Mouse (Mus musculus): ENCODE results near the gene Fbxw4. TPM values are rescaled to one million over a fixed set of nuclear protein-coding genes. Genes with fewer than 3 reads are reported as not detected.

The Fbxw4 gene
- polyA plus RNA-seq, 1 experiment, result 15.5 TPM

DNA sequence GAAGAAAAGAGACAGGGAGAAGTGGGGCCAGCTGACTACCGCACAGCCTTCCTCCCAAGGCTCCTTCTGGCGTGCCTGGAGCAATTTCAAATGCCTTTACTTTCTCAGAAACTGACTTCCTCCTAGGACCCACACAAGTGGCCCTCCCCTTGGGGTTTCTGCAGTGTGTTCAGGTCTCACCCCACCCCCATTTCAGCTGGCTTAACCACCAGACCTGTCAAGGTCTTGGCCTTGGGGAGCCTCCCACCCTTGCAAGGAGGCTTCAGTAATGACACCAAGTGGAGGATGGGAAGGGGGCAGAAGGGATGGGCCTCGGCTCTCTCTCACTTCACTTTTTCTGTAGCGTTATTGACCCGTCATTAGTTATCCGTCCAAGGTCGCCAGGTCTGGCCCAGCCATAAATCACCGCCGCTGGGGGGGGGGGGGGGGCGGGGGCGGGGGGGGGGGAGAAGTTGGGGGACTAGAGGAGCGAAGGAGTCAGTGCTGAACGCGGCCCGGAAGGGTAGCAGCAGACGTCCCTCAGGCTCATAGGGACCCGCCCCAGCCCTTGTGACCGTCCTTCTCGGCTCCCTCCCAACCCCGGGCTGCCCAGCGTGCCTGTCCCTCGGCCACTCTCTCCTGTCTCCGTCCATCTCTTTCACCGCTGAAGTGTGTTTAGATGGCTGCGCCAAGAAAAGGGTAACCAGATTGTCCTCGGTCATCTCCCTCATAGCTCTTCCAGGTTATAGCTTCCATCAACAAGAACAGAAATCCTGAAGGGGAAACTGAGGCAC, 115.8 kb downstream of the Fbxw4 start:
- Histone ChIP-seq H3K36me3 (ENCODE audit: control insufficient read depth, insufficient read depth, low read length, poor library complexity, severe bottlenecking) (no peaks in the 10 kb centered on the region), H3K27me3 (ENCODE audit: control insufficient read depth, insufficient read depth, low read length, poor library complexity, severe bottlenecking) (no peaks in the 10 kb centered on the region), H3K4me1 (ENCODE audit: control insufficient read depth, insufficient read depth, low read length) (peaks cover 2% of the 10 kb centered on the region), H3K4me3 (ENCODE audit: low read depth, low read length) (peak overlapping the region; percentile 48), H3K9me3 (replicated peaks; ENCODE audit: control insufficient read depth, insufficient read depth, low read length, poor library complexity, severe bottlenecking) (no peaks in the 10 kb centered on the region), H3K9ac (ENCODE audit: low read depth, poor library complexity, severe bottlenecking) (no peak overlapping the region), H3K27ac (ENCODE audit: insufficient read depth, low read length) (no peak overlapping the region)
- no peak for TF ChIP-seq POLR2A (IDR thresholded peaks at IDR 0.05; ENCODE audit: insufficient read depth, low read length)
- TF ChIP-seq CTCF (IDR thresholded peaks at IDR 0.05; ENCODE audit: low read depth, low read length), result no peak
- no peak for TF ChIP-seq EP300 (IDR thresholded peaks at IDR 0.05; ENCODE audit: insufficient read depth, low read depth, low read length)

DNA sequence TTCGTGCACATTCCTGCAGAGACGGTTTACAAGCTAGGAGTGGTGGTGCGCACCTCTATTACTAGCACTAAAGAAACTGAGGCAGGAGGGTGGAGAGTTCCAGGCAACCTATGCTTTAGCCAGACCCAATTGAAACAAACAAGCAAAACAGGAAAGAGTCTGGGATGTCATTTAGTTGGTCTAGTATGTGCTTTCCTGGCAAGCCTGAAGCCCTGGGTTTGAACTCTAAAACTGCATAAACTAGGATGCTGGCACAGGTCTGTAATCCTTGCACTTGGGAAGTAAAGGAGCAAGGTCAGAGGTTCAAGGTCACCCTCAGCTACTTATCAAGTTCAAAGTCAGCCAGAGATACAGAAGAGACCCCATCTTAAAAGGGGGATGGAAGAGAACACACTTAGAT, 118.1 kb downstream of the Fbxw4 start:
- no peaks in the 10 kb centered on the region for H3K27me3 ChIP-seq (ENCODE audit: control insufficient read depth, insufficient read depth, low read length, poor library complexity, severe bottlenecking)
- H3K4me1 ChIP-seq (ENCODE audit: control insufficient read depth, insufficient read depth, low read length), result no peaks in the 10 kb centered on the region
- H3K9ac ChIP-seq (ENCODE audit: low read depth, poor library complexity, severe bottlenecking), result peak overlapping the region; percentile 3; the same call in 1 of the 2 replicates
- peak overlapping the region; percentile 64 for H3K4me3 ChIP-seq (ENCODE audit: low read depth, low read length)
- H3K9me3 ChIP-seq (replicated peaks; ENCODE audit: control insufficient read depth, insufficient read depth, low read length, poor library complexity, severe bottlenecking), result no peaks in the 10 kb centered on the region
- H3K27ac ChIP-seq (ENCODE audit: insufficient read depth, low read length), result no peak overlapping the region
- no peak for TF ChIP-seq EP300 (IDR thresholded peaks at IDR 0.05; ENCODE audit: insufficient read depth, low read depth, low read length)
- TF ChIP-seq POLR2A (IDR thresholded peaks at IDR 0.05; ENCODE audit: insufficient read depth, low read length), result no peak
- no peak for TF ChIP-seq CTCF (IDR thresholded peaks at IDR 0.05; ENCODE audit: low read depth, low read length)
- H3K36me3 ChIP-seq (ENCODE audit: control insufficient read depth, insufficient read depth, low read length, poor library complexity, severe bottlenecking), result no peaks in the 10 kb centered on the region

GRCm38 (mm10) chr19:45541409-45542041, 118.6 kb downstream of the Fbxw4 start:
- TF ChIP-seq EP300 (IDR thresholded peaks at IDR 0.05; ENCODE audit: insufficient read depth, low read depth, low read length) (no peak), POLR2A (IDR thresholded peaks at IDR 0.05; ENCODE audit: insufficient read depth, low read length) (no peak), CTCF (IDR thresholded peaks at IDR 0.05; ENCODE audit: low read depth, low read length) (no peak)
- H3K27ac ChIP-seq (ENCODE audit: insufficient read depth, low read length), result no peak overlapping the region
- no peaks in the 10 kb centered on the region for H3K9me3 ChIP-seq (replicated peaks; ENCODE audit: control insufficient read depth, insufficient read depth, low read length, poor library complexity, severe bottlenecking)
- no peaks in the 10 kb centered on the region for H3K36me3 ChIP-seq (ENCODE audit: control insufficient read depth, insufficient read depth, low read length, poor library complexity, severe bottlenecking)
- H3K27me3 ChIP-seq (ENCODE audit: control insufficient read depth, insufficient read depth, low read length, poor library complexity, severe bottlenecking), result no peaks in the 10 kb centered on the region
- no peaks in the 10 kb centered on the region for H3K4me1 ChIP-seq (ENCODE audit: control insufficient read depth, insufficient read depth, low read length)
- peak overlapping the region; percentile 64 for H3K4me3 ChIP-seq (ENCODE audit: low read depth, low read length)
- H3K9ac ChIP-seq (ENCODE audit: low read depth, poor library complexity, severe bottlenecking), result peak overlapping the region; percentile 3; the same call in 1 of the 2 replicates

- Histone ChIP-seq H3K9me3 (replicated peaks; ENCODE audit: control insufficient read depth, insufficient read depth, low read length, poor library complexity, severe bottlenecking) (no peaks in the 10 kb centered on the region), H3K36me3 (ENCODE audit: control insufficient read depth, insufficient read depth, low read length, poor library complexity, severe bottlenecking) (no peaks in the 10 kb centered on the region), H3K4me3 (ENCODE audit: low read depth, low read length) (peak overlapping the region; percentile 48), H3K27ac (ENCODE audit: insufficient read depth, low read length) (no peak overlapping the region), H3K9ac (ENCODE audit: low read depth, poor library complexity, severe bottlenecking) (no peak overlapping the region), H3K27me3 (ENCODE audit: control insufficient read depth, insufficient read depth, low read length, poor library complexity, severe bottlenecking) (no peaks in the 10 kb centered on the region), H3K4me1 (ENCODE audit: control insufficient read depth, insufficient read depth, low read length) (no peaks in the 10 kb centered on the region)
- no peak for TF ChIP-seq CTCF (IDR thresholded peaks at IDR 0.05; ENCODE audit: low read depth, low read length)
- TF ChIP-seq EP300 (IDR thresholded peaks at IDR 0.05; ENCODE audit: insufficient read depth, low read depth, low read length), result no peak
Measured at GRCm38 (mm10) chr19:45540657-45541408, 119.3 kb downstream of the Fbxw4 start.

- no peaks in the 10 kb centered on the region for H3K9me3 ChIP-seq (replicated peaks; ENCODE audit: control insufficient read depth, insufficient read depth, low read length, poor library complexity, severe bottlenecking)
- no peaks in the 10 kb centered on the region for H3K27me3 ChIP-seq (ENCODE audit: control insufficient read depth, insufficient read depth, low read length, poor library complexity, severe bottlenecking)
- no peak overlapping the region for H3K27ac ChIP-seq (ENCODE audit: insufficient read depth, low read length)
- TF ChIP-seq POLR2A (IDR thresholded peaks at IDR 0.05; ENCODE audit: insufficient read depth, low read length) (no peak), CTCF (IDR thresholded peaks at IDR 0.05; ENCODE audit: low read depth, low read length) (peak; percentile 68)
- no peak overlapping the region for H3K4me3 ChIP-seq (ENCODE audit: low read depth, low read length)
- H3K4me1 ChIP-seq (ENCODE audit: control insufficient read depth, insufficient read depth, low read length), result no peaks in the 10 kb centered on the region
- no peak overlapping the region for H3K9ac ChIP-seq (ENCODE audit: low read depth, poor library complexity, severe bottlenecking)
- H3K36me3 ChIP-seq (ENCODE audit: control insufficient read depth, insufficient read depth, low read length, poor library complexity, severe bottlenecking), result no peaks in the 10 kb centered on the region
Measured at GRCm38 (mm10) chr19:45537505-45537904, 122.6 kb downstream of the Fbxw4 start.
